Mouse (Mus musculus): ENCODE results near the gene Cdk11b.
"Not testable (repeated sequence)": the region's sequence is repeated elsewhere in the genome, so short reads cannot be mapped to it uniquely, and the experiment has no call there.

The Cdk11b gene

GRCm38 (mm10) chr4:155605132-155605531, 19.5 kb upstream of the Cdk11b start:
- DNase-seq (ENCODE audit: low spot score in 2 of 2), result no peak

DNA sequence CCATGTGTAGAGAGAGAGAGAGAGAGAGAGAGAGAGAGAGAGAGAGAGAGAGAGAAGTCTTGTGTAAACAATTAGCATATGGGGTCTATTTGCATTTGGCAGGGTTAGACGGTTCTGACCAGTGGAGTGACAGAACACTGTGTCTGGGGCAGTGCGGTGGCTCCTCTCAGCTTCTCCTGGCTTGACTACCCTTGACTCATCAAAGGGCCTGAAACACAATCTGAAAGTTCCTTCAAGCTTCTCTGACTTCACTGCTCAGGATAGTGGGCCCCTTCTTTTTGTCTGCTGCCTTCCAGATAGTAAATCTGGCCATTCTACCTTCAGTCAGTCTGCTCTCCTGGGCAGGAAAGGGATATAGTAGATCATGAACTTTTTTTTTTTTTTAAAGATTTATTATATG, 17.8 kb upstream of the Cdk11b start:
- no peak for DNase-seq (ENCODE audit: low spot score in 2 of 2)

DNA sequence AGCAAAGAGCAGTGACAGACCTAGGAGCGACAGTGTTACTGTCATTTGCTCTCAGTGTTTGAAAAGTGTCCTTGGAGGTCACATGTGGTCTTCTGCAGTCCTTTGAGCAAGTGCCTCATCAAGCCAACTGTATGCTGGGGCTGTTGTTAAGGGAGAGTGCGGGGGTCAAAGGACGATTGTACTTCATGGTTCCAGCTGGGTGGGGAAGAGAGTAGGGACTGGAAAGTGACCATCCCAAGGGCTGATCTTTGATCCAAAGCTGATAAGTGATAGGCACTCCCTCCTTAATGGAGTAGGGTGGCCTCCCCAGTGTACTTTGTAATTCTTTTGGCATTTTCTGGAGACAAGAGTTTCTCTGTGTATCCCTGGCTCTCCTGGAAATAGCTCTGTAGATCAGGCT, 12.8 kb upstream of the Cdk11b start:
- DNase-seq (ENCODE audit: low spot score in 2 of 2), result no peak

DNA sequence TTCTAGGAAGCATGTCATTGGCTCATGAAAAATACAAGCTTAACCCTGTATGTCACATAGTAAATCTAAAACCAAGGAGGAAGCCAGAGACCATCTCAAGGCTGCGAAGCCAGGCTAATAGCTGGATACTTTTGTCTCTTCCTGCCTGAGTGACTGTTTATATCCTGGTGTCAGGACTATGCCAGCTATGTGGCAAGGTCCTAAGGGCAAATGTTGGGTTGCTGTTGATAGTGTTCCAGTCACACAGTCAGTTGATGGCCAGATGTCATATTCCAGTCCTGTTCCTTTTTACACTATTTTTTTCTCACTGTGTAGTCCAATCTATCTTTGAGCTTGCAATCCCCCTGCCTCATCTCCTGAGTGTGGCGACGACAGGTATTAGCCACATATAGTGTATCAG, 11.4 kb upstream of the Cdk11b start:
- DNase-seq (ENCODE audit: low spot score in 2 of 2), result no peak

DNA sequence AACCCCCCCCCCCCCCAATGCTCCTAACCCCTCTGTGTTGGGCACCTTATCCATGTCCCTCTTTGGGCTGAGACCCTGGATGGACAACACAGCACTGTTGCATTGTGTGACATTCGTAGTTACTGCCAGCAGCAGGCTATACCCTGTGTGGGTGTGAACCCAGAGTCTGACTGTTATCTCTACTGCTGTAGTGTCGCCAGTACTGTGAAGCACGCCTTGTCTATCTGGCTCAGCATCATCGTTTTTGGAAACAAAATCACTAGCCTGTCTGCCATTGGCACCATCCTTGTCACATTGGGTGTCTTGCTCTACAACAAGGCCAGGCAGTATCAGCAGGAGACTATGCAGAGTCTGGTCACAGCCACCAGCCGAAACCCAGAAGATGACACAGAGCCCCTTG, 6.3 kb upstream of the Cdk11b start:
- no peak for DNase-seq (ENCODE audit: low spot score in 2 of 2)

GRCm38 (mm10) chr4:155630267-155630666, 5.6 kb downstream of the Cdk11b start:
- DNase-seq (ENCODE audit: low spot score in 2 of 2), result no peak

- DNase-seq (ENCODE audit: low spot score in 2 of 2), result no peak
These were observed 11.3 kb downstream of the Cdk11b start for GRCm38 (mm10) chr4:155635766-155636499.

GRCm38 (mm10) chr4:155643531-155643930, 18.9 kb downstream of the Cdk11b start:
- no peak for DNase-seq (ENCODE audit: low spot score in 2 of 2)

DNA sequence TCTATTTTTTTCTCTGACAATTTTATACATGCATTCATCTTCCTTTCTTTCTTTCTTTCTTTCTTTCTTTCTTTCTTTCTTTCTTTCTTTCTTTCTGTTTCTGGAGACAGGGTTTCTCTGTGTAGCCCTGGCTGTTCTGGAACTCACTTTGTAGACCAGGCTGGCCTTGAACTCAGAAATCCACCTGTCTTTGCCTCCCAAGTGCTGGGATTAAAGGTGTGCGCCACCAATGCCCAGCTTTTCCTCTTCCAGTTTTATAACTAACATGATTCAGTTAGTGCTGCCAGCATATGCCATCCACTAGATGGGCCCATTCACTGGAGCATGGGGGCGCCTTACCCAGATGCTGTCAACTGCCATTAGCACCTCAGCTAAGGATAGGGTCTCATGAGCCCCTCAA, 20.7 kb downstream of the Cdk11b start, which contains the start of gene Gm10563:
Gene Gm10563 (minus strand): TSS at position 101 of the 400 bp plus-strand sequence.
- DNase-seq (ENCODE audit: low spot score in 2 of 2), result not testable (repeated sequence)

- no peak for DNase-seq (ENCODE audit: low spot score in 2 of 2)
These were observed 21.1 kb downstream of the Cdk11b start for GRCm38 (mm10) chr4:155645721-155646120.

DNA sequence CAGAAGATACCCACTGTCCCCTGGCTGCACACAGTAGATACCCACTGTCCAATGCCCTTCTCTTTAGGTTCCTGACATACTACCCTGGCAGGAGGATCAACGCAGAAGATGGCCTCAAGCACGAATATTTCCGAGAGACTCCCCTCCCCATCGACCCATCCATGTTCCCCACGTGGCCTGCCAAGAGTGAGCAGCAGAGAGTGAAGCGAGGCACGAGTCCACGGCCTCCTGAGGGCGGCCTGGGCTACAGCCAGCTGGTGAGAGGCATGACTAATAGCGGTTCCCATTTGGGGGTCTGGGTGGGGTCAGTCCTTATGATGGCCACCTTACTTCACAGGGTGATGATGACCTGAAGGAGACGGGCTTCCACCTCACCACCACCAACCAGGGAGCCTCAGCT, 24.7 kb downstream of the Cdk11b start:
- no peak for DNase-seq (ENCODE audit: low spot score in 2 of 2)

GRCm38 (mm10) chr4:155651553-155652269, 27.1 kb downstream of the Cdk11b start:
- no peak for DNase-seq (ENCODE audit: low spot score in 2 of 2)

- no peak for DNase-seq (ENCODE audit: low spot score in 2 of 2)
These were observed 27.8 kb downstream of the Cdk11b start for GRCm38 (mm10) chr4:155652283-155653085.

- DNase-seq (ENCODE audit: low spot score in 2 of 2), result no peak
These were observed 28.4 kb downstream of the Cdk11b start, which contains the start of gene Mmp23 for GRCm38 (mm10) chr4:155653086-155653450. TSS of gene Mmp23 (minus strand) at chr4:155653384.

GRCm38 (mm10) chr4:155653451-155654182, 29.0 kb downstream of the Cdk11b start:
- DNase-seq (ENCODE audit: low spot score in 2 of 2), result no peak

DNA sequence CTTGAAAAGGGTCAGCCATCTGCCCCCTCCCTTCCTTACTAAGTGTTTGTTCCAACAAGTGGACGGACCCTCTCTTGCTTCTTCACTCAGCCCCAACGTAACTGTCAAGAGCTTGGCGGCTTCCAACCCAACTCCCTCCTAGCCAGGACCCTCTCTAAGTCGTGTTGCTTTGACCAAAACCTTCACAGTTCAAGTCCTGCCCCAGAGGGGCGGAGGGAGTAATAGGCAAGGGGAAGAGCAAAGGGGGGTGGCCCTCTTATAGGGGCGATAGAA, 29.5 kb downstream of the Cdk11b start:
- DNase-seq (ENCODE audit: low spot score in 2 of 2), result no peak

- DNase-seq (ENCODE audit: low spot score in 2 of 2), result no peak
These were observed 30.0 kb downstream of the Cdk11b start for GRCm38 (mm10) chr4:155654456-155655298.

DNA sequence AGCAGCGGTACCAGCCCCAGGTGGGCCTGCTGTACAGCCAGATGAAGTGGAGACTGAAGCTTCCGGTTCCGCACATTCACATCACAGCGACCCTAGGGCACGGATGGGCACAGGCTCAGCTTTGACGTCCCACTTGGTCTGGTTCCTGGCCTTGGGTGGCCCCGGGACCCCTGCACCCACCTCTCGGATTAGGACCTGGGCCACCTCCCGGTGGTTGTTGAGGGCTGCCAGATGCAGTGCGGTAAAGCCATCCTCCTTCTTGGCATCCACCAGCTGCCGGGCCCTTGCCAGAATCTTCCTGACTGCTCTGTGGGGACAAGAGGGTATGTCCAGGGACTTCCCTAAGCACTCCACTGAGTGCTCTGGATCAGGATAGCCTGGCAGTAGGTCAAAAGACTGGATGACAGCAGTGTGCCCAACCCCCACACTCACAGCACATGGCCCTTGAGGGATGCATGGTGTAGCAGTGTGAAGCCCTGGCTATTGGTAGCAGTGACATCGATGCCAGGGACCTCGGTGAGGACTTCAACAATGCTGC, 31.6 kb downstream of the Cdk11b start:
- no peak for DNase-seq (ENCODE audit: low spot score in 2 of 2)

GRCm38 (mm10) chr4:155658961-155659360, 34.3 kb downstream of the Cdk11b start:
- no peak for DNase-seq (ENCODE audit: low spot score in 2 of 2)

- no peak for DNase-seq (ENCODE audit: low spot score in 2 of 2)
These were observed 36.0 kb downstream of the Cdk11b start for GRCm38 (mm10) chr4:155660641-155661040.

- no peak for DNase-seq (ENCODE audit: low spot score in 2 of 2)
These were observed 42.2 kb downstream of the Cdk11b start for GRCm38 (mm10) chr4:155666903-155667302.

Data from left cerebral cortex, adult 9 months (tissue).